Mouse (Mus musculus) frontal cortex, adult (tissue): ENCODE results near the gene Gm17324.

ENCODE experiments used
- ATAC-seq: cut with Nextera tagmentation; 2 replicates; pipeline ENCODE4 v1.9.2; 2017; ENCODE audit warnings: mild to moderate bottlenecking, moderate library complexity, mixed read lengths; ENCODE audit not compliant: low TSS enrichment

The Gm17324 gene

GRCm38 (mm10) chr9:78465725-78466124 lies 17.1 kb upstream of the Gm17324 start:
- ATAC-seq, result no peak

- no peak for ATAC-seq
Measured at GRCm38 (mm10) chr9:78463337-78463736, 14.8 kb upstream of the Gm17324 start.

GRCm38 (mm10) chr9:78457026-78457425 lies 8.4 kb upstream of the Gm17324 start:
- ATAC-seq, result no peak

- ATAC-seq, result no peak
Measured at GRCm38 (mm10) chr9:78451382-78451781, 2.8 kb upstream of the Gm17324 start.

- no peak for ATAC-seq
Measured at GRCm38 (mm10) chr9:78450404-78450803, 1.8 kb upstream of the Gm17324 start.

- no peak; the same call in 1 of the 2 replicates for ATAC-seq
Measured at GRCm38 (mm10) chr9:78447606-78447972, 997 bp downstream of the Gm17324 start.

- ATAC-seq, result peak; percentile 39
Measured at GRCm38 (mm10) chr9:78442579-78443392, 5.8 kb downstream of the Gm17324 start, which contains the start of gene Cgas. Gene Cgas, minus strand, starts transcription at chr9:78443237.

GRCm38 (mm10) chr9:78442237-78442578 lies 6.4 kb downstream of the Gm17324 start:
- ATAC-seq, result no peak

GRCm38 (mm10) chr9:78439426-78439825 lies 9.2 kb downstream of the Gm17324 start:
- ATAC-seq, result no peak

GRCm38 (mm10) chr9:78432471-78432870 lies 16.1 kb downstream of the Gm17324 start:
- ATAC-seq, result no peak

GRCm38 (mm10) chr9:78430486-78430885 lies 18.1 kb downstream of the Gm17324 start:
- no peak for ATAC-seq

GRCm38 (mm10) chr9:78429551-78429950 lies 19.0 kb downstream of the Gm17324 start:
- no peak for ATAC-seq

- ATAC-seq, result no peak
Measured at GRCm38 (mm10) chr9:78428870-78429432, 19.6 kb downstream of the Gm17324 start.

GRCm38 (mm10) chr9:78428185-78428584 lies 20.4 kb downstream of the Gm17324 start:
- no peak for ATAC-seq

- peak; percentile 55 for ATAC-seq
Measured at GRCm38 (mm10) chr9:78427362-78427781, 21.2 kb downstream of the Gm17324 start.

- ATAC-seq, result no peak
Measured at GRCm38 (mm10) chr9:78401596-78401995, 47.0 kb downstream of the Gm17324 start.

- no peak for ATAC-seq
Measured at GRCm38 (mm10) chr9:78400570-78400969, 48.0 kb downstream of the Gm17324 start.
